Mouse (Mus musculus): Measurements from ENCODE around the gene Prl2b1. TPM values are rescaled to one million over a fixed set of nuclear protein-coding genes. Genes with fewer than 3 reads are reported as not detected.

Gene Prl2b1
- total and polyA plus RNA-seq, 3 experiments, result not detected

GRCm38 (mm10) chr13:27342733-27343275 lies 47.8 kb downstream of the Prl2b1 start:
- Histone ChIP-seq H3K9me3 (replicated peaks; ENCODE audit: insufficient read depth, low read length) (no peaks in the 10 kb centered on the region), H3K27ac (ENCODE audit: control insufficient read depth, low read depth, low read length) (no peak overlapping the region), H3K27me3 (ENCODE audit: control insufficient read depth in 1 of 2, insufficient read depth in 2 of 2, low read length in 2 of 2) (no peaks in the 10 kb centered on the region), H3K9ac (ENCODE audit: control insufficient read depth, low read depth, low read length, poor library complexity, severe bottlenecking) (no peak overlapping the region), H3K79me2 (ENCODE audit: control insufficient read depth, insufficient read depth, low read length, poor library complexity) (no peaks in the 10 kb centered on the region), H3K4me3 (ENCODE audit: control insufficient read depth in 1 of 2, insufficient read depth in 1 of 2, low read depth in 2 of 2, low read length in 2 of 2) (no peak overlapping the region), H3K4me1 (ENCODE audit: control insufficient read depth in 1 of 2, insufficient read depth in 2 of 2, low read length in 2 of 2) (no peaks in the 10 kb centered on the region), H3K36me3 (ENCODE audit: control insufficient read depth in 1 of 2, insufficient read depth in 2 of 2, low read length in 2 of 2) (no peaks in the 10 kb centered on the region)
- TF ChIP-seq POLR2A (IDR thresholded peaks at IDR 0.05; ENCODE audit: control insufficient read depth in 1 of 2, insufficient read depth in 1 of 2, low read depth in 1 of 2, low read length in 2 of 2, poor library complexity in 1 of 2) (no peak), GATA1 (IDR thresholded peaks at IDR 0.05; ENCODE audit: low read depth, low read length) (no peak), MYB (IDR thresholded peaks at IDR 0.05; ENCODE audit: low read depth, low read length) (no peak), RAD21 (IDR thresholded peaks at IDR 0.05; ENCODE audit: low read depth, low read length) (no peak), POLR2AphosphoS5 (IDR thresholded peaks at IDR 0.05; ENCODE audit: borderline replicate concordance, low read depth, low read length) (no peak), GABPA (IDR thresholded peaks at IDR 0.05; ENCODE audit: low read depth, low read length) (no peak), TBP (IDR thresholded peaks at IDR 0.05; ENCODE audit: low read depth, low read length) (no peak), HCFC1 (IDR thresholded peaks at IDR 0.05; ENCODE audit: low read depth, low read length) (no peak), USF1 (IDR thresholded peaks at IDR 0.05; ENCODE audit: low read depth, low read length) (no peak), SMC3 (IDR thresholded peaks at IDR 0.05; ENCODE audit: low read depth, low read length) (no peak)
- no peak for DNase-seq (ENCODE audit: low read depth, low spot score)

GRCm38 (mm10) chr13:27334989-27335388 lies 55.7 kb downstream of the Prl2b1 start:
- no peaks in the 10 kb centered on the region for H3K36me3 ChIP-seq (ENCODE audit: control insufficient read depth in 1 of 2, insufficient read depth in 2 of 2, low read length in 2 of 2)
- no peak overlapping the region for H3K27ac ChIP-seq (ENCODE audit: control insufficient read depth, low read depth, low read length)
- H3K9ac ChIP-seq (ENCODE audit: control insufficient read depth, low read depth, low read length, poor library complexity, severe bottlenecking), result no peak overlapping the region
- H3K9me3 ChIP-seq (replicated peaks; ENCODE audit: insufficient read depth, low read length), result no peaks in the 10 kb centered on the region
- H3K27me3 ChIP-seq (ENCODE audit: control insufficient read depth in 1 of 2, insufficient read depth in 2 of 2, low read length in 2 of 2), result no peaks in the 10 kb centered on the region
- TF ChIP-seq POLR2A (IDR thresholded peaks at IDR 0.05; ENCODE audit: control insufficient read depth in 1 of 2, insufficient read depth in 1 of 2, low read depth in 1 of 2, low read length in 2 of 2, poor library complexity in 1 of 2) (no peak), MYB (IDR thresholded peaks at IDR 0.05; ENCODE audit: low read depth, low read length) (no peak), ZC3H11A (IDR thresholded peaks at IDR 0.05; ENCODE audit: low read depth, low read length) (no peak), USF1 (IDR thresholded peaks at IDR 0.05; ENCODE audit: low read depth, low read length) (no peak), ZMIZ1 (IDR thresholded peaks at IDR 0.05; ENCODE audit: low read depth, low read length) (no peak), SIN3A (IDR thresholded peaks at IDR 0.05; ENCODE audit: low read length) (no peak), RAD21 (IDR thresholded peaks at IDR 0.05; ENCODE audit: low read depth, low read length) (no peak), GATA1 (IDR thresholded peaks at IDR 0.05; ENCODE audit: low read depth, low read length) (no peak), POLR2AphosphoS5 (IDR thresholded peaks at IDR 0.05; ENCODE audit: borderline replicate concordance, low read depth, low read length) (no peak), ETS1 (IDR thresholded peaks at IDR 0.05; ENCODE audit: low read depth, low read length) (no peak), HCFC1 (IDR thresholded peaks at IDR 0.05; ENCODE audit: low read depth, low read length) (no peak), NELFE (IDR thresholded peaks at IDR 0.05; ENCODE audit: low read depth, low read length) (no peak), CHD1 (IDR thresholded peaks at IDR 0.05; ENCODE audit: low read depth, low read length) (no peak), TCF12 (IDR thresholded peaks at IDR 0.05; ENCODE audit: low read depth, low read length) (no peak), KAT2A (conservative IDR thresholded peaks at IDR 0.05; ENCODE audit: low read depth, low read length) (no peak), EP300 (IDR thresholded peaks at IDR 0.05; ENCODE audit: low read depth in 1 of 2, low read length in 2 of 2) (no peak), ELF1 (IDR thresholded peaks at IDR 0.05; ENCODE audit: low read depth, low read length) (no peak), CHD2 (IDR thresholded peaks at IDR 0.05; ENCODE audit: low read length) (no peak), MEF2A (IDR thresholded peaks at IDR 0.05; ENCODE audit: extremely low read depth, insufficient replicate concordance, low read depth, low read length, poor library complexity, severe bottlenecking) (no peak)
- no peak for DNase-seq (ENCODE audit: low read depth, low spot score)
- no peaks in the 10 kb centered on the region for H3K79me2 ChIP-seq (ENCODE audit: control insufficient read depth, insufficient read depth, low read length, poor library complexity)
- H3K4me3 ChIP-seq (ENCODE audit: control insufficient read depth in 1 of 2, insufficient read depth in 1 of 2, low read depth in 2 of 2, low read length in 2 of 2), result no peak overlapping the region
- H3K4me1 ChIP-seq (ENCODE audit: control insufficient read depth in 1 of 2, insufficient read depth in 2 of 2, low read length in 2 of 2), result no peaks in the 10 kb centered on the region
